Mouse (Mus musculus) intestine, embryonic 15.5 days (tissue): ENCODE data around the gene Usp15. TPM values are rescaled to one million over a fixed set of nuclear protein-coding genes. Genes with fewer than 3 reads are reported as not detected.

Experiments
- ATAC-seq: fragments of 200-750 bp; cut with Nextera tagmentation; 2 replicates; pipeline ENCODE4 v1.8.0; 2017; ENCODE audit warnings: moderate TSS enrichment, moderate library complexity
- H3K27ac ChIP-seq: fragments of 300-500 bp; sonication (generic); 2 replicates; pipeline ENCODE4 v1.5.1; 2015; ENCODE audit warnings: mild to moderate bottlenecking, inconsistent platforms
- H3K27me3 ChIP-seq: fragments of 300-500 bp; sonication (generic); replicated peaks from 2 replicates; pipeline ENCODE4 v1.6.1; 2015; ENCODE audit warnings: inconsistent platforms
- H3K36me3 ChIP-seq: fragments of 300-500 bp; sonication (generic); 2 replicates; pipeline ENCODE4 v1.6.1; 2015; ENCODE audit warnings: inconsistent platforms
- H3K4me1 ChIP-seq: fragments of 300-500 bp; sonication (generic); replicated peaks from 2 replicates; pipeline ENCODE4 v1.6.1; 2015; ENCODE audit warnings: inconsistent platforms
- H3K4me2 ChIP-seq: fragments of 300-500 bp; sonication (generic); replicated peaks from 2 replicates; pipeline ENCODE4 v1.6.1; 2015; ENCODE audit warnings: mild to moderate bottlenecking, inconsistent platforms
- H3K4me3 ChIP-seq: fragments of 300-500 bp; sonication (generic); replicated peaks from 2 replicates; pipeline ENCODE4 v1.5.1; 2015; ENCODE audit warnings: inconsistent platforms
- H3K9ac ChIP-seq: fragments of 300-500 bp; sonication (generic); 2 replicates; pipeline ENCODE4 v1.6.1; 2015; ENCODE audit warnings: inconsistent platforms
- H3K9me3 ChIP-seq: fragments of 300-500 bp; sonication (generic); 2 replicates; pipeline ENCODE4 v1.6.1; 2016; ENCODE audit warnings: inconsistent platforms
- WGBS: fragments of 180-500 bp; shearing (Covaris S2); methylation state at CpG from one replicate; pipeline ENCODE4 v1.1.7; 2015; 5-methylcytosine and 5-hydroxymethylcytosine counted together
- polyA plus RNA-seq: library from polyadenylated mRNA; unstranded; fragments of >200 nt; fragmentation: Nextera tagmentation; extraction: Ambion mirVana; gene quantifications from 2 replicates; pipeline ENCODE4 v1.2.1, GENCODE M21; 2015

Gene Usp15
- polyA plus RNA-seq, 1 experiment from 2014 or later = 76.3 TPM

DNA sequence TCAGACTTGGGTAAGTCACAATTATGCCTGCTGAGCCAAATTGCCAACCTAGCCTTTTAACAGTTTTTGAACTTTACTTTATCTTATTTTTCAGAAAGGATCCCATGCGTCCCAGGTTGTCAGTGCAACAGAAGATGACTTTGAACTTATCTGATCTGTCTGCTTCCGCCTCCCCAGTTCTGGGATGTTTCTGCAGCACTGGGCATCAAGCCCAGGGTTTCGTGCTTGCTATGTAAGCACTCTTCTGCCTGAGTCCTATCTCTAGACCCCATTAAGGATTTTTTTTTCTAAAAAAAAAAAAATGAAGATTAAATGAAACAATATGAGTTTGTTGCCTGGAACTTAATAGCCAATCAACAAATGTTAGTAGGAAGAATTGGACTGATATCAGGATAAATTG, 2.3 kb upstream of the Usp15 start:
- Histone ChIP-seq H3K4me3 (no peak overlapping the region), H3K27me3 (no peaks in the 10 kb centered on the region), H3K9ac (no peak overlapping the region), H3K9me3 (no peaks in the 10 kb centered on the region), H3K4me2 (no peak overlapping the region), H3K36me3 (no peaks in the 10 kb centered on the region), H3K27ac (no peak overlapping the region), H3K4me1 (no peaks in the 10 kb centered on the region)
- ATAC-seq = no peak
- WGBS = 68% methylated on average over 3 of the region's 3 CpGs

DNA sequence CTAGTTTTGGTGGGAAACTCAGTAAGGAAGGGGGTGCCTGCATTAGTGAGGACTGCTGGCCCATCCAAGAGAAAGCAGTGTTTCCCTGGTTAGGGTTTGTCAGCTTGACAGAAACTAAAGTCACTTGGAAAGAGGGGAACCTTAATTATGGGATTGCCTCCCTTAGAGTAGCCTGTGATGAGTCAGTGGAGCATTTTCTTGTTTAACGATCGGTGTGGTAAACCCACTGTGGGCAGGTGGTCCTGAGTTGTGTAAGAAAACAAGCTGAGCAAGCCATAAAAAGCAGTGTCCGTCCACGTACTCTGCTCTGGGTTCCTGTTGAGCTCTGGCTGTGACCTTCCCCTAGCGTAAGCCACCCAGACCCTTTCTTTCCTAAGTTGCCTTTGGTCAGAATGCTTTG, 1.4 kb upstream of the Usp15 start:
- 83% methylated on average over 5 of the region's 5 CpGs for WGBS
- Histone ChIP-seq H3K9me3 (no peaks in the 10 kb centered on the region), H3K4me1 (no peaks in the 10 kb centered on the region), H3K36me3 (no peaks in the 10 kb centered on the region), H3K27ac (no peak overlapping the region), H3K27me3 (no peaks in the 10 kb centered on the region), H3K4me2 (no peak overlapping the region; the same call in 1 of the 2 replicates), H3K4me3 (no peak overlapping the region), H3K9ac (no peak overlapping the region)
- ATAC-seq = no peak

GRCm38 (mm10) chr10:123195961-123196834, 597 bp downstream of the Usp15 start:
- peak overlapping the region; percentile 63 for H3K4me2 ChIP-seq
- H3K27ac ChIP-seq = peak overlapping the region; percentile 93
- no peaks in the 10 kb centered on the region for H3K36me3 ChIP-seq
- H3K27me3 ChIP-seq = no peaks in the 10 kb centered on the region
- peak overlapping the region; percentile 76 for H3K9ac ChIP-seq
- H3K4me3 ChIP-seq = peak overlapping the region; percentile 83
- no peaks in the 10 kb centered on the region for H3K9me3 ChIP-seq
- peak; percentile 85 for ATAC-seq
- no peaks in the 10 kb centered on the region for H3K4me1 ChIP-seq
- whole genome bisulfite sequencing = under 1% methylated on average over 60 of the region's 66 CpGs

- no peaks in the 10 kb centered on the region for H3K27me3 ChIP-seq
- peak overlapping the region; percentile 83 for H3K4me3 ChIP-seq
- no peaks in the 10 kb centered on the region for H3K9me3 ChIP-seq
- H3K27ac ChIP-seq = no peak overlapping the region
- 15% methylated on average over 7 of the region's 7 CpGs for WGBS
- H3K4me2 ChIP-seq = peak overlapping the region; percentile 63
- H3K4me1 ChIP-seq = no peaks in the 10 kb centered on the region
- no peaks in the 10 kb centered on the region for H3K36me3 ChIP-seq
- H3K9ac ChIP-seq = peak overlapping the region; percentile 76
- no peak for ATAC-seq
Observed at GRCm38 (mm10) chr10:123195501-123195900, 1.3 kb downstream of the Usp15 start.

DNA sequence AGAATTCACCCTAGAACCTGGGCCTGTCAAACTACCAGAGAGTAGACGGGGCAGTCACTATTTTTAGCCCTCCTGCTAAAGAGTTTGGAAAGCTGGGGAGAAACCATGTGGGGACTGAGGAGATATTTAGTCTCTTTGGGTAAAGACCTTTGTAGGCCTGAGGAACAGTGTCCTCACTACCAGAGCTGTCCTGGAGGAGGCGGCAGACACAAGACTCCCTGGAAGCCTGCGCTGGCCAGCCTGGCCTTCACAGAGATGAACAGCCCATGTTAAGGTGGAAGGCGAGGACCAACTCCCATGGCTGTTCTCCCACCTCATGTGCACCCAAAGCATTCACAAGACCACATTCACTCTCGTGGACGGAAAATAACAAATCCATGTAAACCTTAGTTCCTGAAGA, 5.8 kb downstream of the Usp15 start:
- Histone ChIP-seq H3K36me3 (no peaks in the 10 kb centered on the region), H3K9ac (no peak overlapping the region), H3K4me3 (no peak overlapping the region), H3K4me2 (no peak overlapping the region), H3K9me3 (no peaks in the 10 kb centered on the region), H3K27me3 (no peaks in the 10 kb centered on the region), H3K4me1 (no peaks in the 10 kb centered on the region), H3K27ac (no peak overlapping the region)
- no peak for ATAC-seq
- 80% methylated on average over 6 of the region's 6 CpGs for WGBS

DNA sequence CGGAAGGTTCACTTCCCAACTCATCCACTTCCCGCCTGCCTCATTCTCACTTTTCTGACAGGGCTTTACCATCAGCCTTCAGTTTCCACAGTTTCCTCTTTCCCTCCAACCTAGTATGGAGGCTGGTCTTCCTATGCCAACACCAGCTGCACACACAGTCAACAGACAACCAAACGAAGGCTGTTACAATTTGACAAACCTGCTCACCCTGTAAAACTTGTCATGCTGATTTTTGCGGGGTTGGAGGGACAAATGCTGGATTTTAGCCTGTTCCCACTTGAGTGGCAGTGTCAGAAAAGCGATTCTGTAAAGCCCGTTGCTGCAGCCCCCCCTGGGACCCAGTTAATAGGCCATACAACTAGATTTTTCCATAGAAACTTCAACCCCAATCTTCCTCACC, 9.5 kb downstream of the Usp15 start:
- no peak overlapping the region for H3K27ac ChIP-seq
- no peak for ATAC-seq
- H3K27me3 ChIP-seq = no peaks in the 10 kb centered on the region
- H3K9me3 ChIP-seq = no peaks in the 10 kb centered on the region
- H3K4me1 ChIP-seq = 0 out of 2 replicates have a peak, but pooled peaks cover 4% of the 10 kb centered on the region
- no peaks in the 10 kb centered on the region for H3K36me3 ChIP-seq
- H3K9ac ChIP-seq = no peak overlapping the region
- no peak overlapping the region for H3K4me2 ChIP-seq
- WGBS = 76% methylated on average over 6 of the region's 6 CpGs
- no peak overlapping the region for H3K4me3 ChIP-seq

DNA sequence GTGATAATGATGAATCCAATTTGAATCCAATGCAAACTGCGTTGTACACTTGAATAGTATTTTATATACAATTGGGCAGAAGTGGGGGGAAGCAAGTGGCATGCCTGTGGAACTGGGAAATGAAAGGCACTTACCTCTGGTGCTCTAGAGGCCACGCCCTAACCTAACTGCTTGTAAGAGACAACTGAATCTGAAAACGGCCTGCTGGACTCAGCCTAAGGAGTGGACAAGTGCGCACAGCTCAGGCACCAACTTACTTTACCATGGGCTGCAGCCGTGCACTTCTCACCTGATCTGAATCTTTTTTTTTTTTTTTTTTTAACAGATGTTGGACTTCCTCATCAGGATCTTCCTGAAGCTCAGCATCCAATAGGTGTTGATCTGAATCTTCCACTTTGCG, 10.9 kb downstream of the Usp15 start:
- no peak overlapping the region for H3K4me3 ChIP-seq
- no peak overlapping the region for H3K4me2 ChIP-seq
- H3K36me3 ChIP-seq = no peaks in the 10 kb centered on the region
- no peaks in the 10 kb centered on the region for H3K27me3 ChIP-seq
- H3K4me1 ChIP-seq = 0 out of 2 replicates have a peak, but pooled peaks cover 4% of the 10 kb centered on the region
- H3K9me3 ChIP-seq = no peaks in the 10 kb centered on the region
- WGBS = 79% methylated on average over 6 of the region's 6 CpGs
- ATAC-seq = no peak
- no peak overlapping the region for H3K9ac ChIP-seq
- no peak overlapping the region for H3K27ac ChIP-seq

GRCm38 (mm10) chr10:123183743-123184142, 13.1 kb downstream of the Usp15 start:
- Histone ChIP-seq H3K9ac (no peak overlapping the region), H3K4me1 (0 out of 2 replicates have a peak, but pooled peaks cover 4% of the 10 kb centered on the region), H3K4me2 (no peak overlapping the region), H3K9me3 (no peaks in the 10 kb centered on the region), H3K27ac (no peak overlapping the region), H3K36me3 (peaks cover 6% of the 10 kb centered on the region; the same call in 1 of the 2 replicates), H3K4me3 (no peak overlapping the region), H3K27me3 (no peaks in the 10 kb centered on the region)
- WGBS = 56% methylated on average over 2 of the region's 2 CpGs
- ATAC-seq = no peak

DNA sequence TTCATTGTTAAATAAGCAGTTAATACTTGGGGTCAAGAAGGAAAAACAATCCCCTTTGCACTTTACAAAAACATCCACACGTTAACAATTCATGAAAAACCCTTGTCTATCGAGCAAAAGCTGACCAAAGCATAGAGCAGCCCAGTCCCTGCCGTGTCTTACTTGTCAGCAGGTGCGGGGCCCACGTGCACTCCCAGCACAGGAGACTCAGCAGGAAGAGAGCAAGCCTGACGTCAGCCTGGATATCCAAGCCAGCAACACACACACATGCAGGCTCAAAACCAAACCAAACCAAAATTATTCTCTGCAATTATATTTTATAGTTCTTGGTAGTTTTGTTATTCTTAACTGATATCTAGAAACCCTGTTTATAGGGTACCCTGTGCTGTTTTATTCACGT, 13.6 kb downstream of the Usp15 start:
- WGBS = 51% methylated on average over 7 of the region's 7 CpGs
- no peak overlapping the region for H3K9ac ChIP-seq
- H3K27me3 ChIP-seq = no peaks in the 10 kb centered on the region
- no peak overlapping the region for H3K4me3 ChIP-seq
- no peak overlapping the region for H3K27ac ChIP-seq
- ATAC-seq = peak; percentile 87
- H3K36me3 ChIP-seq = peaks cover 9% of the 10 kb centered on the region; the same call in 1 of the 2 replicates
- H3K9me3 ChIP-seq = no peaks in the 10 kb centered on the region
- 0 out of 2 replicates have a peak, but pooled peaks cover 4% of the 10 kb centered on the region for H3K4me1 ChIP-seq
- no peak overlapping the region for H3K4me2 ChIP-seq

- Histone ChIP-seq H3K9me3 (no peaks in the 10 kb centered on the region), H3K4me2 (no peak overlapping the region), H3K4me3 (no peak overlapping the region), H3K36me3 (peaks cover 12% of the 10 kb centered on the region; the same call in 1 of the 2 replicates), H3K4me1 (0 out of 2 replicates have a peak, but pooled peaks cover 4% of the 10 kb centered on the region), H3K27me3 (no peaks in the 10 kb centered on the region), H3K9ac (no peak overlapping the region), H3K27ac (no peak overlapping the region)
- WGBS = 93% methylated on average over 3 of the region's 3 CpGs
- no peak for ATAC-seq
Observed at GRCm38 (mm10) chr10:123182391-123182790, 14.4 kb downstream of the Usp15 start.

- WGBS = 62% methylated on average over 4 of the region's 4 CpGs
- Histone ChIP-seq H3K9me3 (no peaks in the 10 kb centered on the region), H3K27me3 (no peaks in the 10 kb centered on the region), H3K4me1 (no peaks in the 10 kb centered on the region), H3K4me3 (no peak overlapping the region), H3K4me2 (no peak overlapping the region), H3K36me3 (peaks cover 14% of the 10 kb centered on the region; the same call in 1 of the 2 replicates), H3K9ac (no peak overlapping the region), H3K27ac (no peak overlapping the region)
- no peak for ATAC-seq
Observed at GRCm38 (mm10) chr10:123175771-123176170, 21.0 kb downstream of the Usp15 start.

GRCm38 (mm10) chr10:123170898-123171297, 25.9 kb downstream of the Usp15 start:
- no peaks in the 10 kb centered on the region for H3K9me3 ChIP-seq
- no peak for ATAC-seq
- H3K36me3 ChIP-seq = peaks cover 14% of the 10 kb centered on the region
- H3K27ac ChIP-seq = no peak overlapping the region
- H3K4me3 ChIP-seq = no peak overlapping the region
- no peaks in the 10 kb centered on the region for H3K4me1 ChIP-seq
- H3K4me2 ChIP-seq = no peak overlapping the region
- WGBS = 89% methylated on average over 6 of the region's 6 CpGs
- no peak overlapping the region for H3K9ac ChIP-seq
- H3K27me3 ChIP-seq = no peaks in the 10 kb centered on the region

GRCm38 (mm10) chr10:123165542-123165941, 31.3 kb downstream of the Usp15 start:
- H3K36me3 ChIP-seq = peaks cover 17% of the 10 kb centered on the region
- no peak overlapping the region for H3K4me2 ChIP-seq
- no peak overlapping the region for H3K4me3 ChIP-seq
- H3K27ac ChIP-seq = no peak overlapping the region
- no peak overlapping the region for H3K9ac ChIP-seq
- H3K27me3 ChIP-seq = no peaks in the 10 kb centered on the region
- no peaks in the 10 kb centered on the region for H3K4me1 ChIP-seq
- ATAC-seq = no peak
- no peaks in the 10 kb centered on the region for H3K9me3 ChIP-seq
- 95% methylated on average over 3 of the region's 3 CpGs for WGBS
